Mouse (Mus musculus) kidney, adult 8-10 months (tissue): ENCODE data around the gene Themis3.
"Not testable (repeated sequence)": the region's sequence is repeated elsewhere in the genome, so short reads cannot be mapped to it uniquely, and the experiment has no call there.

Experiments
- DNase-seq, 2 experiments: peaks; one replicate each; pipeline ENCODE4 v3.0.0; 2022

The Themis3 gene

DNA sequence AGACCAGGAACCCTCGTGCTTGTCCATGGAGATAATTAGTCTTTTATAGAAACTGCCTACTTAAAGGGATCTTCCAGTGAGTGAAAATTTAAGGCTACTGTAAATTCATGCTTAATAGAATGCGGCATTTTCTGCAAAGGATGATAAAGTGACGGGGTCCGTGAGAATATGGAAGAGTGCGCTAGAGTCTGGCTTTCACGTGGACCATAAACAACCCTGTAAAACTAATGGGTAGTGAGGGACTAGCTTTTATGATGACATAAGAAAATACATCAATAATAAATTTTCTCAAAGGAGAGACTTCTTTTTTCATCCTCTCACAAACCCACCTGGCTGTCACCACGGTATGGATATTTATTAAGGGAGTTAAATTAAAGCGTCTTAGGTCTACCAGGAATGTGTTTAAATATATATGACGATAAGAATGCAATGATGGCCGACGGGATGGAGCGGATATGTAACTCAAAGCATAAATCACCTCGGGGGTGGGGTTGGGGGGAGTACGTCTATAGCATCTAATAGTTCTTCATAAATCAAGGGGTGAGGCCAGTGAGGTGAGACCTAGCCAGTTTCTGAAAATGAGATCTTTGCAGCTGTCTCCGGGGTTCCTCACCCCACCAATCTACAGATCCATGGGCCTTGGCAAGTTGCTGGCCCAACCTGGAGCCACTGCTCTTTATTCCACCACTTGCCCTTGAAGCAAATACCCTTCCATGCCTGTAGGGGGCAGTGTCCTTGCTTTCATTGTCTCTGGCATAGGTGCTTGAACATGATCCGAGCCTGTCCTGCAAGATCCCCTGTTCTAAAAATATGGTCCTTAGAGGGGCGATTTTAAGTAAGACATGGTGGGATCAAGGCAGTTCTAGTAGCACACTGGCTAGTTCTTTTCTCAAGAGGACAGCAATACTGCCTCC lies 35.8 kb downstream of the Themis3 start:
- DNase-seq: no peak

DNA sequence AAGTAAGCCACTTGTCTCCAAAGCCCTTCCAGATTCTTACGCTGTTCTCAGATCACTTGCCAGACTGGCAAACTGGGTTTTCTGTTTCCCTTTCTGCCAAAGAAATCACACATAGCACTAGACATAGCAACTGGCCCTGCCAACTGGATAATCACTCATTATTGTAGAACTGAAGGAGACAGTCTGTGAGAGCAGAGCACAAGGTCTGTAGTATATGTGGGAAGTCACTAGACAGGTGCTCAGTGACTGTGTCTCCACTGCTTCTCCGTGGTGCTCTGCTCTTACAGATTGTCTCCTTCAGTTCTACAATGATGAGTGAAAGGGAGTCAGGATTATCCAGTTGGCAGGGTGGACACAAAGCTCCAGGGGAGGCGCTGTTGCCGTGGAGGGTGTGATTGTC lies 41.7 kb downstream of the Themis3 start:
- DNase-seq: no peak

DNA sequence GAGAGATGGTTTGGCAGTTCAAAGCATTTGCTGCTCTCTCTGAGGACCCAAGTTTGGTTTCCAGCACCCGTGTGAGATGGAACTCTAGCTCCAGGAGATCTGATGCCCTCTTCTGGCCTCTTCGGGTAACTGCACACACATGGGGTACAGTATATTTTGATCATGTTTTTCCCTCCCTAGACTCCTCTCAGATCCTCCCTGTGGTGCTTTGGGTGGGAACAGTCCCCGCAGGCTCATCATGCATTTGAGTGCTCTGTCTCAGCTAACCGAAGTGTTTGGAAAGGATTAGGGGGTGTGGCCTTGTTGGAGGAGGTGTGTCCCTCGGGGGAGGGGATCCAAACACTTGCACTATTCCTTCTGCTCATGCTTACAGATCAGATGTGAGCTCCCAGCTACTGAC lies 43.9 kb downstream of the Themis3 start:
- DNase-seq: no peak

DNA sequence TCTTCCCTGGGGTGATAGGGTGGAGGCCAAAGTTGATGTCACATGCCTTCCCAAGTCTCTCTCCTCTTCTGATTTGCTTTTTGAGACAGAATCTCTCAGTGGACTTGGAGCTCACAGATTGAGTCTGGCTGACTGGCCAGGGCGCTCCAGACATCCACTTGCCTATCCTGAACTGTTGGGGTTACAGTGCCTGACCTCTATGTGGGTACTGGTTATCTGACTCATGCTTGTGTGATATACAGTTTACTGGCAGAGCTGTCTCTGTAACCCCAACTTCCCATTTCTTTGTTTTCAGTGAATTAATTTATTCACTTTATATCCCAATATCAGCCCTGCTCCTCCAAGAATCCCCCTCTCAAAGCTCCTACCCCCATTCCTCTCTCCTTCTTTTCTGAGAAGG lies 62.1 kb downstream of the Themis3 start:
- DNase-seq: no peak

DNA sequence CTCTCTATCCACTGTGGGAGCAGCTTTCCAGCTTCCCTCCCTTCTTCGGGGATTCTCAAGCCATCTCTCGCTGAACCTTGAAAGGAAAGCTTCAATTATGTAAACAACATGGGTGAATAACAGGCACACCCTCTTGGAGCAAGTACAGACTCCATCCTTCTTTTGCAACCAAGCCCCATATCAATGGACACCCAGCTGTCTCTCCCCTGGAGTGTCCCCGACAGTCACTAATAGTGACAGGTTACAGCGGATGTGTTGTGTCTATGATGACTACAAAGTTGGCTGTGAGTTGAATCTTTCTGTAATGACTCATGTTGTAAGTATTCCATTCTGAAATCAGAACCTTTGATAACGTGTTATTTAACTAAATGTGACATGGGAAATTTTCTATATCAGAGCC lies 71.0 kb downstream of the Themis3 start:
- DNase-seq: no peak

GRCm38 (mm10) chr17:66522631-66523030 lies 71.8 kb downstream of the Themis3 start:
- not testable (repeated sequence) for DNase-seq

DNA sequence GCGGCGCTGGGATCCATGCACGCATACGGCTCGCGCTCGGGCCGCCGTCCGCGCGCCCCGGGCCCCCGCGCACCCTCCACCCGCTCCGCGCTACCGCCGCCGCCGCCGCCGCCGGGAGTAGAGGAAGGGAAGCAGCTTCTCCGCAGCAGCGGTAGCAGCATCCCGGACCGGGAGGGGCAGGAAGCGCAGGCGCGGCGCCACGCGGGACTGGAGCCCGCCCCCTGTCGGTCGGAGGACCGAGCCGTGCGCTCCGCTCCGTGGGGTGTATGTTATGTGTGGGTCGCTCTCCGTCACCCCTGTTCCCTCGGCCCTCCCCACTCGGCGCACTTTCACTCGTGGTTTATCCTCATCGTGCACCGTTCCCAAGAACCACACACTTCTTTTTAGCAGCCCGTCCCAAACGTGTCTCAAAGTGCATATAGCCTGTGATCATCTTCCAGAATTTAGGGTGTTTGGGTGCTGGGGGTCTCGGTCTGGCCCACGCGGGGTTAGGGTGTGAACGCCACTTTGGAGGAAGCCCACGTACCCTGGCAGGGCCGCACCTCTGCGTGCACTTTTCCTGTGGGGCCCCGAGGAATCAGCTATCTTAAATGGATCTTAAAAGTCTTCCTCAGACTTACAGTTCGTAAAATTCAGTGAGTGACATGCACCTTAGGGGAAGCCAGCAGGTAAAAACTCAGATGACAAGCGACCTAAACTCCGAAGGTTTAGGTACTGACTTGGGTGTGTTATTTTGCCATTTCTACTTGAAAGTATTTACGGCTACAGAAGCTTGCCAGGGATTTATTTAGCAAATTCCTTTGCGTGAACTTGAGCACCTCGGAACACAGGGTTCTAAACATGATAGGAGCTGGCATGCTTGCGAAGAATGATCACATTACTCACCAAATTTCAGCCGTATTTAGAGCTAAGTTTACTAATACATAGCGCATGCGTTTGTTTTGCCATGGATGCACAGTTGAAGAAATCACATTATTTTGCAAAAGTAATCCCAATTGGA lies 74.6 kb downstream of the Themis3 start, which contains the start of gene Rab12:
Gene Rab12 (minus strand): TSS at position 176 of the 1,000 bp plus-strand sequence.
- DNase-seq: peak; percentile 70 to 80

GRCm38 (mm10) chr17:66518877-66519553 lies 75.4 kb downstream of the Themis3 start:
- peak in 1 of 2 experiments; percentile 23 for DNase-seq

GRCm38 (mm10) chr17:66516953-66517352 lies 77.5 kb downstream of the Themis3 start:
- no peak for DNase-seq

DNA sequence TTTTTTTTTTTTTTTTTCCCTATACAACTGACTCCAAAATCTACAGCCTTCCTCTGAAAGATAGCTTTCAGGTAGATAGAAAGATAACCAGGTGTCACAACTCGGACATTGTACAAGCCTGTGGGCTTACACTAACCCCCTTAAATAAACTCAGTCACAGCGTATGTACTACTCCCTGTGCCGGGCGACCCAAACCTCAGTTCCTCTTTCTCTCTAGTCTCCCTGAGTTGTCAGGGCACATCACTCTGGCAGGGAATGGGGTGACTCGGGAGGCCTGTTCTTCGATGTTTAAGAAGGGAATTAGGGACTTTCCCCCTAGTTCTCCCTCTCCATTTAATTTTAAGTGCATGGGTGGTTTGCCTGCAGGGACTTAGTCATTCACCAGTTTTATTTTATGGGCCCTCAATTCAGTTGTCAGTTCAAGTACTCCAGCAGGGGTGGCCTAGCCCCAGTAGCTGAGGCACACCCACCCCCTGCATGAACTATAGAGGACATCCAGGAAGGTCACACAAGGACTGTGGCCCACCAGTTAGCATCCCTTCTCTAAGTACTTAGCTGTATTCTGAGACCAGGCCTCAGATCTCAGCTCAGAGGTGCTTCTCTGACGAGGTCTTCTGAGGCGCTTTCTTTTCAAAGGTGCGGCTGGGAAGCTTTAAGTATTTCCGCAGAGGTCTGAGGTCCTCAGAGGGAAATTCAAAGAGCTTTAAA lies 80.0 kb downstream of the Themis3 start:
- no peak for DNase-seq

DNA sequence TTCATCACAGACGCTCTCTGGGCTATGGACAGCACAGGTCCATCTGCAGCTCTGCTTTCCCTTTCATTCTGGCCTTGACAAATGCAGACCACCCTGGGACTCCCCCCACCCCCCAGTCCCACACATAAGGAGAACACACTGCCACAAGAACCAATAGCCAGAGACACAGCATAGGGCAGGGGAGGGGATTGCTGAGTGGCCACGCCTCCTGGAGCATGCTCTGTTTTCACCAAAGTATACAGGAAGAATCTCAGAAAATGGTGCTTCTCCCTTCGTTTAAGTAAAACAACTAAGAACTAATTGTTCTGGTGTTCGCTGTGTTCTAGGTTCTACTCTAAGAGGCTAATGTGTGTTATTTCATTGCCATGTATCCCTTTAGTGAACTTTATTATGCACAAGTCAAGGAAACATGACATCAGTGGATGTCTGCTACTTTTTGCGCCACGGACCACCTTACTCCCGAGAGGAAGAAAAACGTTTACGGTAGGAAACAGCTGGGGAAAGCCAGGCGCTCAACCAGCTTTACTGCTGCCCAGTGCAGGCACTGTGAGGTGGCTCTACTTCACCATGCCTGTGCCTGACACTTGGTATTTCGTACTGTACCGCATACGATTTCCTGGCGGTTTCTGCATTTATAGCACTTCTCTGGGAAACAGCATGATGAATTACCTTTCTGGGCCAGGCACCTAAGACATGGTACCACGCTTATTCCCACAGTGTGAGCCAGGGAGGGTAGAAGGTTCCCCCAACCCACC lies 82.0 kb downstream of the Themis3 start:
- DNase-seq: no peak

GRCm38 (mm10) chr17:66510221-66510683 lies 84.2 kb downstream of the Themis3 start:
- DNase-seq: no peak

DNA sequence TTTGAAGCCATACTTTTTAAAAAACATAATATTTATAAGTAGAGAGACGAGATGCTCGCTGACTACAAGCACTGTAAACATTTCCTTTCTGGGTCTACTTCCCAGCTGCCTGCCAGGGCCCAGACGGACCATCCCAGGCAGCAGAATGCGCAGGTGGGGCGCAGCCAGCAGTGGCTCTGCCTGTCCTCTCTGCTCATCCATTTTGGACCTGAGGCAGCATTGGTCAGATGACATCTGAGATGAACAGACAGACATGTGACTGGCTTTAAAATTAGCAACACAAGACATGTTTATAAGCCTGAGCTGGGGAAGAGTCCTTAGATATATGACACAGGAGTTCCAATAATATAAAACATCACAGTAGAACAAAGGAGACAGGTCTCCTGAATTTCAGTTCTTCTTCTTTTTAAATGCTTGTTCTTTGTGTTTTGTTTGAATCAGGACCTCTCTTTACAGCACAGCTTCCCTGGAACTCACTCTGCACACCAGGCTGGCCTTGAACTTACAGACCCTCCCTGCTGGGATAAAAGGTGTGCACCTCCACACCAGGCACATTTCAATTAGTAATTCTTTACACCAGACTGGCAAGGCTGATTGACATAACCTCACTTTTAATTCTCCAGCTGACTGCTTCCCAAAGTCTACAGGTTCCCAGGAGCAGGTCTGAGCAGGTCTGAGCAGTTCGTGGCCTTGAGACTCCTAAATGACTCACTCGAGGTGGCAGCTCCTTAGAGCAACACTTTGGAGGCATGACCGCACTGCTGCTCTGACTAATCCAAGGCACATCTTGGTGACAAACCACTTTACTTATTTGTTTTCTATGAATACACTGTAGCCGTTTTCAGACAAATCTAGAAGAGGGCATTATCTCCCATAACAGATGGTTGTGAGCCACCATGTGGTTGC lies 87.1 kb downstream of the Themis3 start:
- no peak for DNase-seq

DNA sequence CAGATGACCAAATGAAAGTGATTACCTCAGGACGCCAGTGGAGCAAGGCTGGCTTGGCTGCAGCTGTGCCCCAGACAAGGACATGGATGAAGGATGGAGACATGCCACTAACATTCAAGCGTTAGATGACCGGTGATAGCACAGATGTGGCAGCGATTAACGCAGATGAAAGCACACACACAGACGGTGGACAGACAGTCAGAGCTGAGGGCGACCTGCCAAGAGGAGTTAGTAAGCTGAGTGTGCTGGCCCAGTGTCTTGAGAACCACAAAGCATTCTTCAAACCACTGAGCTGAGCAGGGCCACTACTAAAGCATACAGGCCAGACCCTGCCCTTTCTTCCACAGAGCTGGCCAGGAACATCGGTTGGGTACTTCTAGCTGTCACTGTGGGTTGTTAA lies 89.5 kb downstream of the Themis3 start:
- no peak for DNase-seq
